Mouse (Mus musculus) ES-E14 (cell line): ENCODE results near the gene C2cd2l.

Experiments used
- CHD2 ChIP-seq: IDR thresholded peaks from 2 replicates; pipeline ENCODE4 v1.6.1; 2014; ENCODE audit warnings: mild to moderate bottlenecking, low read depth, low read length, inconsistent platforms
- HCFC1 ChIP-seq: IDR thresholded peaks from 2 replicates; pipeline ENCODE4 v1.6.1; 2012; ENCODE audit warnings: low read length, inconsistent platforms, borderline replicate concordance; ENCODE audit not compliant: insufficient read depth
- MAFK ChIP-seq: IDR thresholded peaks from 2 replicates; pipeline ENCODE4 v1.6.1; 2014; ENCODE audit warnings: mild to moderate bottlenecking, low read depth, low read length, inconsistent platforms; ENCODE audit not compliant: insufficient read depth
- ZC3H11A ChIP-seq: IDR thresholded peaks from 2 replicates; pipeline ENCODE4 v1.6.1; 2012; ENCODE audit warnings: low read depth, mild to moderate bottlenecking, inconsistent platforms, low read length, borderline replicate concordance
- ZNF384 ChIP-seq: IDR thresholded peaks from 2 replicates; pipeline ENCODE4 v1.6.1; 2012; ENCODE audit warnings: low read depth, low read length, inconsistent platforms

DNA sequence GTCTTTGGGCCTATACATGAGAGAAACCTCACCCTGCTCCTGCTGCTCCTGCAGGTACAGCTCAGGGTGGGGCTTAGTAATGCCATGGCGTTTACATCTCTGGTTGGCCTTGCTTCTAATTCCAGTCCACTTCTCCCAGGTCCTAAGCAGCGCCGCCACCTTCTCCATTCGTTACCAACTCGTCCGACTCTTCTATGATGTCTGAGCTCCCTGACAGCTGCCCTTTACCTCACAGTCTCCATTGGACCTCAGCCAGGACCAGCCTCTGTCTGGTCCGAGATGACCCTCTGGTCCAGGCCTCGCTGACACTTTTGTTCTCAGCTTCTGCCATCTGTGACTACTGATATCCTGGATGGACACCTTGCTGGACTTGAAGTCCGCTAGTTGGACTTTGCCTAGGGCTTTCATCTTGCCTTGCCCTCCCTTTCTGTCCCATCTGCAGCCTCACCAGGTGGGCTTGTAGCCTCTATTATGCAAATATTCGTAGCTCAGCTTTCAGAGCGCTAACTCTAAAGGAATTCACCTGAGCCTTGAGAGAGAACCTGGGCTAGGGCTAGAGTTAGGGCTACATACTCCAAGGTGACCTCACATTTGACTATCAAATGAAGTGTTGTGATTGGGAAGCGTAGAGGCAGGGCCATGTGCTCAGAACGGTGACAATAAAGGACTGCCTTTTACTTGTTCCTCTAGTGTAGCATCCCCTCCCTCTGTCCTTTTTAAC lies 13.0 kb upstream of the C2cd2l start:
- no peak for TF ChIP-seq CHD2
- no peak for TF ChIP-seq ZNF384
- no peak for TF ChIP-seq ZC3H11A
- TF ChIP-seq HCFC1, result no peak
- TF ChIP-seq MAFK, result no peak
